Mouse (Mus musculus) liver, postnatal 0 days (tissue): ENCODE results near the gene Hist1h4m.

ENCODE experiments used
- CTCF ChIP-seq: sonication (generic); IDR thresholded peaks from 2 replicates; pipeline ENCODE4 v1.5.1; 2016; ENCODE audit warnings: antibody characterized with exemption, low read depth
- EP300 ChIP-seq: IDR thresholded peaks from 2 replicates; pipeline ENCODE4 v1.6.1; 2016; ENCODE audit warnings: antibody characterized with exemption, low read depth, mild to moderate bottlenecking

DNA sequence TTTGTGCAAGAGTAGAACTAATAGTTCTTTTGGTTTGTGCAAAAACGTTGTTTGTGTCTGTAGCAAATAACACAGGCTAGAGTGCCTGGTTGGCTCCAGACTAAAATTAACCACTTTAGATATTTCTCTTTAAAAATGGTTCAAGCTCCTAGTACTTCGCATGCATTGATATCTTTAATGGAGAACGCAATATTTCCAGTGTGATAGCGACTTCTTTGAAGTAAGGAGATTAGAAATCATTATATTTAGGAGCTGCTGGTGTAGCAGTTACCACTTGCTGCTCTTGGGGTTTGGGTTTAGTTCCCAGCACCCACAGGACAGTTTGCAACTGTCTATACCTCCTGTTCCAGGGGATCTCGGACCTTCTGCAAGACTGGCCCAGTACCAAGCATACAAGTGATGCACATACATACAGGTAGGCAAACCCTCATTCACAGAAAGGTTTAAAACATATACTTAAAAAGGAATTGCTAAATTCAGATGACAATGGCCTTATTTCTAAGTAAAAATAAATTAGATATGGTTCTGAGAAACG, 30.5 kb upstream of the Hist1h4m start:
- no peak for TF ChIP-seq CTCF
- TF ChIP-seq EP300, result no peak
